Mouse (Mus musculus) left cerebral cortex, postnatal 4 days (tissue): ENCODE measurements at regions not wholly inside any gene's neighbourhood (a gene's known extent, or its start where the extent isn't known, plus 50 kb on each side); places are given as distances from the start of the nearest gene placed in this dataset.

Experiments
- DNase-seq: peaks from one replicate; pipeline ENCODE4 v3.0.0-alpha.2; 2022
- intact Hi-C: fragments of 180-260 bp; cut with DNase I; formaldehyde crosslinking; loops from one replicate; pipeline ENCODE4 v1.15.1; 2025

DNA sequence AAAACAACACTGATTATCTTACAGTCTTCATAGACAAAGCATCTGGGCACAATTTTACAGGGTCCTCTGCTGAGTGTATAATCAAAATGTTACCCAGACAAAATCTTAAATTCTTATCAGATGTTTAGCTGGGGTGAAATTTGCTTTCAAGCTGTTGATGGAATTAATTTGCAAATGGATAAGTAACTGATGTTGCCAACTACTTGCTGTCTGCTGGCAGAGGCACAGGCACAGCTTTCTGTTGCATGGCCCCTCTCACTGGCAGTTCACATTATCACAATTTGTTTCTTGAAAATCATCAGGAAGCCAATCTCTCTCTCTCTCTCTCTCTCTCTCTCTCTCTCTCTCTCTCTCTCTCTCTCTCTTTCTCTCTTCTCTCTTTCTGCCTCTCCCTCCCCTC is 276.9 kb upstream of the Gm44 start:
- intact Hi-C loops: no loop called here
- DNase-seq: peak; percentile 0
